Mouse (Mus musculus) forebrain, embryonic 16.5 days (tissue): ENCODE data around the gene 1700042G07Rik. TPM values are rescaled to one million over a fixed set of nuclear protein-coding genes. Genes with fewer than 3 reads are reported as not detected.

Experiments
- ATAC-seq: fragments of 200-750 bp; cut with Nextera tagmentation; 2 replicates; pipeline ENCODE4 v1.8.0; 2017; ENCODE audit warnings: mild to moderate bottlenecking, moderate library complexity
- H3K27ac ChIP-seq: fragments of 300-500 bp; sonication (generic); 2 replicates; pipeline ENCODE4 v1.5.1; 2014; ENCODE audit warnings: low read length, control low read depth
- H3K27me3 ChIP-seq: fragments of 300-500 bp; sonication (generic); replicated peaks from 2 replicates; pipeline ENCODE4 v1.6.1; 2014; ENCODE audit warnings: low read length; ENCODE audit not compliant: control insufficient read depth, insufficient read depth
- H3K36me3 ChIP-seq: fragments of 300-500 bp; sonication (generic); 2 replicates; pipeline ENCODE4 v1.6.1; 2014; ENCODE audit not compliant: control insufficient read depth, insufficient read depth
- H3K4me1 ChIP-seq: fragments of 300-500 bp; sonication (generic); replicated peaks from 2 replicates; pipeline ENCODE4 v1.6.1; 2014; ENCODE audit warnings: low read length; ENCODE audit not compliant: control insufficient read depth, insufficient read depth
- H3K4me2 ChIP-seq: fragments of 300-500 bp; sonication (generic); 2 replicates; pipeline ENCODE4 v1.6.1; 2014; ENCODE audit warnings: mild to moderate bottlenecking, low read length, control low read depth
- H3K4me3 ChIP-seq: fragments of 300-500 bp; sonication (generic); replicated peaks from 2 replicates; pipeline ENCODE4 v1.5.1; 2014; ENCODE audit warnings: mild to moderate bottlenecking, low read length, control low read depth
- H3K9ac ChIP-seq: fragments of 300-500 bp; sonication (generic); replicated peaks from 2 replicates; pipeline ENCODE4 v1.6.1; 2014; ENCODE audit warnings: low read depth, low read length, control low read depth
- H3K9me3 ChIP-seq: fragments of 300-500 bp; sonication (generic); 2 replicates; pipeline ENCODE4 v1.6.1; 2016; ENCODE audit warnings: low read length; ENCODE audit not compliant: control insufficient read depth
- WGBS: fragments of 180-500 bp; shearing (Covaris S2); extraction: QIAGEN DNeasy Blood & Tissue Kit; methylation state at CpG from one replicate; pipeline ENCODE4 v1.1.7; 2014; 5-methylcytosine and 5-hydroxymethylcytosine counted together
- polyA plus RNA-seq: library from polyadenylated mRNA; unstranded; fragments of >200 nt; fragmentation: Nextera tagmentation; extraction: Ambion mirVana; gene quantifications from 2 replicates; pipeline ENCODE4 v1.2.1, GENCODE M21; 2015

1700042G07Rik gene
- polyA plus RNA-seq, 1 experiment from 2014 or later = not detected

GRCm38 (mm10) chr4:116219056-116219455, 45.9 kb downstream of the 1700042G07Rik start:
- no peak overlapping the region for H3K27ac ChIP-seq
- H3K9me3 ChIP-seq = no peaks in the 10 kb centered on the region
- WGBS = 57% methylated on average over 1 of the region's 1 CpGs
- no peak overlapping the region for H3K4me2 ChIP-seq
- no peak overlapping the region for H3K9ac ChIP-seq
- ATAC-seq = no peak
- H3K27me3 ChIP-seq = no peaks in the 10 kb centered on the region
- no peaks in the 10 kb centered on the region for H3K36me3 ChIP-seq
- peaks cover 8% of the 10 kb centered on the region for H3K4me1 ChIP-seq
- H3K4me3 ChIP-seq = no peak overlapping the region

- peak overlapping the region; percentile 99 for H3K9ac ChIP-seq
- H3K4me1 ChIP-seq = peaks cover 8% of the 10 kb centered on the region
- 2% methylated on average over 6 of the region's 6 CpGs for WGBS
- no peaks in the 10 kb centered on the region for H3K27me3 ChIP-seq
- peak overlapping the region; percentile 51 for H3K4me2 ChIP-seq
- no peaks in the 10 kb centered on the region for H3K9me3 ChIP-seq
- H3K36me3 ChIP-seq = no peaks in the 10 kb centered on the region
- H3K27ac ChIP-seq = peak overlapping the region; percentile 100
- peak; percentile 0; the same call in 1 of the 2 replicates for ATAC-seq
- H3K4me3 ChIP-seq = peak overlapping the region; percentile 91
These were observed 47.0 kb downstream of the 1700042G07Rik start for GRCm38 (mm10) chr4:116220071-116220650.

- WGBS = 0% methylated on average over 26 of the region's 26 CpGs
- no peaks in the 10 kb centered on the region for H3K27me3 ChIP-seq
- peak overlapping the region; percentile 91 for H3K4me3 ChIP-seq
- H3K9ac ChIP-seq = peak overlapping the region; percentile 99
- peak overlapping the region; percentile 51 for H3K4me2 ChIP-seq
- H3K27ac ChIP-seq = peak overlapping the region; percentile 100
- no peak for ATAC-seq
- no peaks in the 10 kb centered on the region for H3K36me3 ChIP-seq
- peaks cover 8% of the 10 kb centered on the region for H3K4me1 ChIP-seq
- no peaks in the 10 kb centered on the region for H3K9me3 ChIP-seq
These were observed 47.6 kb downstream of the 1700042G07Rik start for GRCm38 (mm10) chr4:116220780-116221139.

GRCm38 (mm10) chr4:116221140-116221851, 48.1 kb downstream of the 1700042G07Rik start, which contains the start of gene Pik3r3:
Pik3r3 (plus strand) TSS chr4:116221618.
- peak; percentile 99 for ATAC-seq
- no peaks in the 10 kb centered on the region for H3K36me3 ChIP-seq
- peak within 1 kb of the TSS; percentile 99 for H3K9ac ChIP-seq
- peak within 1 kb of the TSS; percentile 91 for H3K4me3 ChIP-seq
- H3K4me2 ChIP-seq = peak within 1 kb of the TSS; percentile 62
- H3K4me1 ChIP-seq = peaks cover 8% of the 10 kb centered on the region
- no peaks in the 10 kb centered on the region for H3K9me3 ChIP-seq
- no peaks in the 10 kb centered on the region for H3K27me3 ChIP-seq
- WGBS = under 1% methylated on average over 53 of the region's 53 CpGs
- peak within 1 kb of the TSS; percentile 100 for H3K27ac ChIP-seq

- ATAC-seq = no peak
- Histone ChIP-seq H3K27ac (peak overlapping the region; percentile 99), H3K9ac (peak overlapping the region; percentile 87), H3K4me3 (peak overlapping the region; percentile 91), H3K27me3 (no peaks in the 10 kb centered on the region), H3K36me3 (no peaks in the 10 kb centered on the region), H3K4me1 (peaks cover 8% of the 10 kb centered on the region), H3K9me3 (no peaks in the 10 kb centered on the region), H3K4me2 (peak overlapping the region; percentile 62)
- under 1% methylated on average over 23 of the region's 23 CpGs for WGBS
These were observed 49.0 kb downstream of the 1700042G07Rik start for GRCm38 (mm10) chr4:116221996-116222842.

GRCm38 (mm10) chr4:116222843-116223119, 49.6 kb downstream of the 1700042G07Rik start:
- under 1% methylated on average over 6 of the region's 6 CpGs for WGBS
- Histone ChIP-seq H3K27ac (peak overlapping the region; percentile 99), H3K9ac (peak overlapping the region; percentile 87), H3K4me3 (peak overlapping the region; percentile 91), H3K27me3 (no peaks in the 10 kb centered on the region), H3K9me3 (no peaks in the 10 kb centered on the region), H3K4me2 (peak overlapping the region; percentile 62), H3K4me1 (peaks cover 8% of the 10 kb centered on the region), H3K36me3 (no peaks in the 10 kb centered on the region)
- no peak for ATAC-seq

Other genes with a start within 250 kb of the 1700042G07Rik start
- 0.10 TPM in 1 of 2 replicates, not detected in the other for gene Dmbx1, start 233.4 kb upstream of the 1700042G07Rik start, polyA plus RNA-seq
- gene Faah, start 155.4 kb upstream of the 1700042G07Rik start, polyA plus RNA-seq = 12.7 and 17.1 TPM in 2 replicates
- 13.2 and 13.4 TPM in 2 replicates for gene Nsun4, start 119.5 kb upstream of the 1700042G07Rik start, polyA plus RNA-seq
- gene Uqcrh, start 98.3 kb upstream of the 1700042G07Rik start, polyA plus RNA-seq = 409 and 411 TPM in 2 replicates
- gene Lrrc41, start 98.1 kb upstream of the 1700042G07Rik start, polyA plus RNA-seq = 67.0 and 71.0 TPM in 2 replicates
- gene Rad54l, start 49.7 kb upstream of the 1700042G07Rik start, polyA plus RNA-seq = 18.6 and 18.8 TPM in 2 replicates
- 61.5 and 67.3 TPM in 2 replicates for gene Pomgnt1, start 49.5 kb upstream of the 1700042G07Rik start, polyA plus RNA-seq
- 2.6 and 2.7 TPM in 2 replicates for gene Lurap1, start 22.0 kb upstream of the 1700042G07Rik start, polyA plus RNA-seq
- 0.10 and 0.19 TPM in 2 replicates for gene Tspan1, start 5.8 kb upstream of the 1700042G07Rik start, polyA plus RNA-seq
- gene Gm49337, start within 50 bp of the 1700042G07Rik start, polyA plus RNA-seq = not detected in 2 replicates
- gene Pik3r3, start 48.2 kb downstream of the 1700042G07Rik start, polyA plus RNA-seq = 83.3 and 86.9 TPM in 2 replicates